Mouse (Mus musculus) adrenal gland, adult 18-20 months (tissue): ENCODE measurements around the gene Smco3. TPM values are rescaled to one million over a fixed set of nuclear protein-coding genes. Genes with fewer than 3 reads are reported as not detected.

Experiments
- microRNA-seq, 2 experiments: library from miRNA; unstranded; fragments of <30 nt; microRNA quantifications; one replicate each; pipeline ENCODE4 v1.2.0; 2021; ENCODE audit warnings: borderline number of aligned reads in 2 of 2
- total RNA-seq, 2 experiments: library from RNA; stranded (reverse); gene quantifications; 1 replicate in 1 of 2; 2 replicates in 1 of 2; pipeline ENCODE4 v1.2.3; 2021

The Smco3 gene
- total RNA-seq, 2 experiments from 2014 or later, result 0.23 to 0.32 TPM

Small RNA genes within 50 kb of the gene (microRNA-seq; reads per million reads assigned to microRNA genes)
- gene Gm44364, result 0 reads per million in 2 experiments

Other genes with a start within 250 kb of the Smco3 start
- 10 to 100 TPM; 32.2 to 75.7 TPM for gene Plbd1, start 173.5 kb downstream of the Smco3 start, total RNA-seq
- gene Gucy2c, start 53.7 kb downstream of the Smco3 start, total RNA-seq, result under 1 TPM in 1 of 2 experiments, not detected in 1; 0.06 TPM
- gene Hist4h4, start 31.0 kb downstream of the Smco3 start, total RNA-seq, result 1 to 10 TPM; 8.6 to 8.9 TPM
- gene H2afj, start 27.2 kb downstream of the Smco3 start, total RNA-seq, result 100 to 1,000 TPM; 104 to 207 TPM
- gene BC049715, start 7.8 kb downstream of the Smco3 start, total RNA-seq, result 1 to 10 TPM in 1 of 2 experiments, under 1 TPM in 1; 0.45 to 1.0 TPM
- 10 to 100 TPM; 72.0 to 77.7 TPM for gene Wbp11, start 7.2 kb downstream of the Smco3 start, total RNA-seq
- 1 to 10 TPM; 3.0 TPM for gene Art4, start 22.3 kb upstream of the Smco3 start, total RNA-seq
- gene Mgp, start 40.4 kb upstream of the Smco3 start, total RNA-seq, result 100 to 1,000 TPM; 192 to 202 TPM
- gene Erp27, start 86.7 kb upstream of the Smco3 start, total RNA-seq, result not detected
- gene Pde6h, start 88.4 kb upstream of the Smco3 start, total RNA-seq, result not detected
- gene Arhgdib, start 106.4 kb upstream of the Smco3 start, total RNA-seq, result 10 to 100 TPM; 20.0 to 25.7 TPM